Mouse (Mus musculus): ENCODE data around the gene C330007P06Rik.

Gene C330007P06Rik

GRCm38 (mm10) chrX:36796163-36796581 lies 77.7 kb downstream of the C330007P06Rik start:
- peak; percentile 61 to 63 for DNase-seq

- peak; percentile 77 to 83 for DNase-seq
Measured at GRCm38 (mm10) chrX:36795424-36796162, 78.3 kb downstream of the C330007P06Rik start, which contains the start of gene Slc25a5. Gene Slc25a5, plus strand, starts transcription at chrX:36795651.

- no peak for DNase-seq
Measured at GRCm38 (mm10) chrX:36794571-36794970, 79.3 kb downstream of the C330007P06Rik start.

GRCm38 (mm10) chrX:36789360-36789759 lies 84.6 kb downstream of the C330007P06Rik start:
- DNase-seq: no peak

GRCm38 (mm10) chrX:36777694-36778093 lies 96.2 kb downstream of the C330007P06Rik start:
- DNase-seq: no peak

- DNase-seq: no peak
Measured at GRCm38 (mm10) chrX:36775520-36775919, 98.4 kb downstream of the C330007P06Rik start.

Data from thymus, adult 18-20 months (tissue).